Mouse (Mus musculus) MEL (cell line): ENCODE results near the gene Shq1. TPM values are rescaled to one million over a fixed set of nuclear protein-coding genes. Genes with fewer than 3 reads are reported as not detected.

ENCODE experiments used
- polyA plus RNA-seq, 2 experiments: library from polyadenylated mRNA; stranded (reverse) in 1 of 2; unstranded in 1 of 2; fragments of >175 nt in 1 of 2; fragments of >200 nt in 1 of 2; gene quantifications; 2 replicates each; pipeline versions ENCODE4 v1.2.1 to v1.2.4; 2012; ENCODE audit warnings: low replicate concordance in 2 of 2, low read depth in 1 of 2; ENCODE audit not compliant: insufficient read length in 2 of 2, insufficient read depth in 1 of 2, missing spikeins in 1 of 2
- total RNA-seq: library from RNA; depleted of rRNA; stranded (reverse); fragments of 300-350 nt; gene quantifications from 2 replicates; pipeline ENCODE4 v1.2.3, GENCODE M21; 2012; rRNA removed

Shq1 gene
- total and polyA plus RNA-seq, 3 experiments, result 20.2 to 23.5 TPM; not detected in 1

Other genes starting within 250 kb of the Shq1 start
- gene Gxylt2, start 33.6 kb upstream of the Shq1 start, total RNA-seq, result not detected in 2 replicates
- not detected for gene Gxylt2, start 33.6 kb upstream of the Shq1 start, polyA plus RNA-seq
- gene Ppp4r2, start 162.5 kb upstream of the Shq1 start, total RNA-seq, result 55.6 and 57.1 TPM in 2 replicates
- 10 to 100 TPM in 1 of 2 experiments, not detected in 1; 61.4 TPM for gene Ppp4r2, start 162.5 kb upstream of the Shq1 start, polyA plus RNA-seq